Mouse (Mus musculus): ENCODE measurements at regions not wholly inside any gene's neighbourhood (a gene's known extent, or its start where the extent isn't known, plus 50 kb on each side); places are given as distances from the start of the nearest gene placed in this dataset.

DNA sequence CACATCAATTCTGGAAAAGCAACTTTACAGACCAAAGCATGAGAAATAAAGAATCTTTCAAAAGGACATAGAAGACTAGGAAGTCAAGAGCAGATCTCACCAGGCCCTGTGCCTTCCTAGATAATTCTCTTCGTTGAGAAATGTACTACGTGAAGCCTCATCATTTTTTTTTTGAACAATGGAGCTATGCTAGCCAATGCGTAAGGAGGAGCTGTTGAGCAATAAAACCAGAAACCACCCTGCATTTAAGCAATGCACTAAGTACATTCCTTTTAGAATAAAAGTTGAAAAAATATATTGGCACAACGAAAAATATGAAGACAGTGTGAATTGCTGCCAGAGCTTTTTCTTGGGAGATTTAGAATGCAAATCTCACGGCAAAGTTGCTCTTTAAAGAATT, 349.7 kb upstream of the Rgma start:
- TF ChIP-seq CTCF (IDR thresholded peaks at IDR 0.05; ENCODE audit: extremely low read depth, insufficient read length, insufficient replicate concordance, low read depth, low read length) (no peak), POLR2A (IDR thresholded peaks at IDR 0.05; ENCODE audit: low read depth, low read length) (no peak)
